Mouse (Mus musculus) right cerebral cortex, adult 2 months (tissue): ENCODE data around the gene Uncx.
"Not testable (repeated sequence)": the region's sequence is repeated elsewhere in the genome, so short reads cannot be mapped to it uniquely, and the experiment has no call there.

ENCODE experiments used
- DNase-seq, 2 experiments: peaks; one replicate each; pipeline ENCODE4 v3.0.0; 2021 to 2022; ENCODE audit warnings: low spot score in 2 of 2

The Uncx gene

GRCm38 (mm10) chr5:139561363-139562001 lies 18.2 kb downstream of the Uncx start:
- DNase-seq: no peak

GRCm38 (mm10) chr5:139564663-139565062 lies 21.4 kb downstream of the Uncx start:
- no peak for DNase-seq

GRCm38 (mm10) chr5:139565462-139565861 lies 22.2 kb downstream of the Uncx start:
- no peak for DNase-seq

- DNase-seq: no peak
These were observed 23.5 kb downstream of the Uncx start for GRCm38 (mm10) chr5:139566640-139567399.

- no peak for DNase-seq
These were observed 24.8 kb downstream of the Uncx start for GRCm38 (mm10) chr5:139568079-139568478.

GRCm38 (mm10) chr5:139572526-139572925 lies 29.2 kb downstream of the Uncx start:
- no peak for DNase-seq

GRCm38 (mm10) chr5:139573606-139574311 lies 30.5 kb downstream of the Uncx start:
- no peak for DNase-seq

- DNase-seq: no peak
These were observed 31.8 kb downstream of the Uncx start for GRCm38 (mm10) chr5:139575054-139575453.

- DNase-seq: no peak
These were observed 37.0 kb downstream of the Uncx start for GRCm38 (mm10) chr5:139580171-139580743.

- DNase-seq: peak in 1 of 2 experiments; percentile 17
These were observed 38.1 kb downstream of the Uncx start for GRCm38 (mm10) chr5:139581308-139581868.

- no peak for DNase-seq
These were observed 41.9 kb downstream of the Uncx start for GRCm38 (mm10) chr5:139584971-139585747.

- DNase-seq: no peak
These were observed 42.4 kb downstream of the Uncx start for GRCm38 (mm10) chr5:139585748-139586060.

- not testable (repeated sequence) for DNase-seq
These were observed 44.2 kb downstream of the Uncx start for GRCm38 (mm10) chr5:139587459-139587858.

GRCm38 (mm10) chr5:139590682-139591360 lies 47.5 kb downstream of the Uncx start:
- DNase-seq: not testable (repeated sequence)

- no peak for DNase-seq
These were observed 48.7 kb downstream of the Uncx start for GRCm38 (mm10) chr5:139592011-139592410.

- DNase-seq: no peak
These were observed 49.6 kb downstream of the Uncx start for GRCm38 (mm10) chr5:139592850-139593249.

GRCm38 (mm10) chr5:139593746-139594145 lies 50.5 kb downstream of the Uncx start:
- DNase-seq: no peak

GRCm38 (mm10) chr5:139595001-139595400 lies 51.7 kb downstream of the Uncx start:
- no peak for DNase-seq
